Mouse (Mus musculus) fat pad, adult 2 months (tissue): Measurements from ENCODE around the gene Phf14.
"Not testable (repeated sequence)": the region's sequence is repeated elsewhere in the genome, so short reads cannot be mapped to it uniquely, and the experiment has no call there.

Experiments
- DNase-seq: peaks from one replicate; pipeline ENCODE4 v3.0.0-alpha.2; 2011; ENCODE audit warnings: low read depth, low spot score; ENCODE audit errors: extremely low read depth

The Phf14 gene

DNA sequence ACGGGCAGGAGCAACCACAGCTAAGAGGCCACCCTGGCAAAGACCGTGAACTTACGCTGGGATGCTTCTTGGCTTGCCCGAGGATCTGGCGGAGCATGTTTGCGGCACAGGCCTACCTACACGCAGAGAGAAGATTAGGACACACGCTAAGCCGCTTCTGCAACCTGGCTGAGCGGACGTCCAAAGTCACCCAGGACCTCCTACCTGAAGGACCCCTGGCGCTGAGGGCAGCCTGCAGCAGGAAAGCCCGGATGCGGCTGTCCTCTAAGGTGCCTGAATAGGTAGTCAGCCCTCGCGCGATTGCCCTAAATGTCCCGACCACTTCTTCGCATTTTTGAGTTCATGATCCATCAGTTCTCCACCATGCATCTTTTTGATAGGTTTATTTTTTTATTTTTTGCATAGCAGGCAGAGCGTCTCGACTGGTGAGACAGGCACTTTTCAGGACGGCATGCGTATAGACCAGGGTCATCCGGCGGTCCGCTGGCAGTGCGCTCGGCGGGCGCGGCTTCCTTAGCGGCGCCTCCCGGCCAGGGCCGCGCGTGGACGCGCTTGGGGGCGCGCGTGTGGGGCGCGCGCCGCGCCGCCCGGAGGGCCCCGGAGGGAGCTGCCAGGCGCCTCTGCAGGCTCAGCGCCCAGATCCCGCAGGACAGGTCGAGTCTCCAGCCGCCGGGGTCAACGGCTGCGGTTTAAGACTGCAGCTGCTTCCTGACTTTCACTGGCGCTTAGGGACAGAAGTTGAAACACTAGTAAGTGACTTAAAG is at the start of gene Phf14, which contains the start of gene Ndufa4:
Gene Phf14, plus strand, starts transcription at position 541 of the 764 bp plus-strand sequence.
Gene Ndufa4, minus strand, starts transcription at position 229 of the 764 bp plus-strand sequence.
- peak; percentile 73 for DNase-seq

- not testable (repeated sequence) for DNase-seq
Observed at GRCm38 (mm10) chr6:11875364-11875763, 32.2 kb upstream of the Phf14 start.

DNA sequence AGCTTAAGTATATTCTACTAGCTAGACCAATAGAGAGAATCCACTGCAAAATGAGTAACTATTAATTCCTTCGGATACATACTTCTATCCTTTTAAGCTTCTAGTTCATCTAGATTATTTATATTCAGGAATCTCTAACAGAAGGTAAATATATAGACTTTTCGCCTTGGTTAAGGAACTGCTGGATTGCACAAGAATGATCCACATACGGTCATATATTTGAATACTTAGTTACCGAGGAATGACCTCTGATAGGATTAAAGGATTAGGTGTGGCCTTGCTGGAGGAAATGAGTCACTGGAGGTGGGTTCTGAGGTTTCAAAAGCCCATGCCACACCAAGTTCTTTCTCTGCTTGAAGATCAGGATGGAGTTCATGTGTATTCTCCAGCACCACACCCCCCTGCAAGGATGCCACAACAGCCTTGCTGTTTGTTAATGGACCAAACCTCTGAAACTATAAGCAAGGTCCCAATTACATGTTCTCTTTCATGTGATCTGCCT is 6.7 kb upstream of the Phf14 start:
- DNase-seq = no peak

DNA sequence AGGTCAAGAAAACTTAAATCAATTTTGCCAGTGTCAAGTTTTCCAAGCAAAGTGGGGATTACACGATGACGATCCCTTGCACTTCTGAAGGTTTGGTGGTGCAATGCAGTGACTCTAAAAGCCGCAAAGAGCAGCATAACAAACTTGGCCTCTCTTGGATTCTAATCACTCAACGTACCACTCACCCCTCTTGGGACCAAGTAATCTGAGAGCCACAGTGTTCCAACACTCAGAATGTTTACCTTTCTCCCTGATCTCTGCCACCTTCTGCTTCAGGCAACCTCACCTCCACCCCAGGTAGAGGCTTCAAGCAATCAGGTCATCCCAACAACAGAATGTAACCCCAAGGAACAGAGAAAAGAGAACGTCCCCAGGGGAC is 730 bp upstream of the Phf14 start:
- DNase-seq = no peak

DNA sequence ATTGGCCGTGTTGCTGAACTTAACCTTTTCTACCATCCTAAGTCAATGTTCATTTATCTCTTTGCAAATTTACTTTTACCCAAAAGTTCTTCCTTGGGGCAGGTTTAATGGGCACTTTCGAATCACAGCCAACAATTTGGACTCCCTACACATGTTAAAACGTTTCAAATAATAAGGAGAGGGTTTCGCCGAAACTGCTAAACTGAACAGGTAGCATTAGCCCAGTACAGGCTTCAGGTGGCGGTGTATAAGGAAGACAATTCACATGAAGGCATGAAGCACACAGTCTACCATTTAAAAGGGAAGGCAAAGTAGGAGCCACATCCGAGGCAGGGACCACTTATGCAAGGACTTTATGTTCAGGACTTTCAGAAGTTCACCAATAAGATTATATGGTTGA is 561 bp downstream of the Phf14 start:
- DNase-seq = no peak

DNA sequence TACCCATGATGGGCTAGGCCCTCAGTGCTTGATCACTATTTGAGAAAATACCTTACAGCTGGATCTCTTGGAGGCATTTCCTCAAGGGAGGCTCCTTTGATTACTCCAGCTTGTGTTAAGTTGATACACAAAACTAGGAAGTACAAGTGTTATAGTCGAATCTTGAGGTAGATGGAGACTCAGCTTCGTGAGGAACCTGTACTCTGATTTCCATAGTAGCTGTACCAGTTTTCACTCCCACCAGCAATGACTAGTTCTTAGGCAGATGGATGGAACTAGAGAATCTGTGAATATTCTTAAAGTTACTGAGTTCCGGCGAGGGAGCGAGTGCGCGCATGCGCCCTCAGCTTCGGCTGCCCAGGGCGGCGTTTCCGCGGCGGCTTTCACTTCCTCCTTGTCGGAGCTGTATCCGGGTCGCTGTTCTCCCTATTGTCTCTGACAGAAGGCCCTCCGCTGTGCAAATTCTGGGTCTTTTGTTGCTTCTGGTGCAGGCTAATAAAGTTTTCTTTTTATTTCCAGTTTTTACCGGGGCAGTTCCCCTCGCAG is 18.0 kb downstream of the Phf14 start:
- DNase-seq = no peak

GRCm38 (mm10) chr6:11926082-11926595 is 18.5 kb downstream of the Phf14 start:
- DNase-seq = no peak

DNA sequence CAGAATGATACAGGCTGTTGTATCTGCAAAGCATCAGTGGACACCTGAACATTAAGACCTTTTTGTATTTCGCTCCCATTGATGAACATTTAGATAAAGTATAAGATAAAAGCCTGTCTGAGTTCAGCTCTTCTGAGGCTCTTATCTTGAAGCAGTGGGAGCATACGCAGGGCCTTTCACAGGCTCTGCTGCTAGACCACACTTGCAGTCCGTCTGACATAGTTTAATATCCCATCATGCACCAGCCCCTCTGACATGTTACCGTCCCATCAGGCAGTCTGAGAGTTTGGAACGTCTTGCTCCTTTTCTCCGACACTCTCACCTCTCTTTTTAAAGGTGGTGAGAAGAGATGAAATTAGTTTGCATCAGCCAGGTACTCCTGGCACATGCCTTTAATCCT is 19.9 kb downstream of the Phf14 start:
- no peak for DNase-seq

DNA sequence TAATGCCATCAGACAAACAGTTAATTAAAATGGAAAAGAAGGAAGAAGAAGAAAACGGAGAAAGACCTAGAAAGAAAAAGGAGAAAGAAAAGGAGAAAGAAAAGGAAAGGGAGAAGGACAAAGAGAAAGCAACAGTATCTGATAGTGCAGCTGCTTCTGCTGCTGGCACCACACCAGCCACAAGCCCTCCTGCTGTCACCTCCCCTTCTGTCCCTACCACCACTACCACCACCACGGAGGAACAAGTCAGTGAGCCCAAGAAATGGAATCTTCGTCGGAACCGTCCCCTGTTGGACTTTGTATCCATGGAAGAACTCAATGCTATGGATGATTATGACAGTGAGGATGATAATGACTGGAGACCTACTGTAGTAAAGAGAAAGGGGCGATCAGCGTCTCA is 25.8 kb downstream of the Phf14 start:
- DNase-seq = no peak

DNA sequence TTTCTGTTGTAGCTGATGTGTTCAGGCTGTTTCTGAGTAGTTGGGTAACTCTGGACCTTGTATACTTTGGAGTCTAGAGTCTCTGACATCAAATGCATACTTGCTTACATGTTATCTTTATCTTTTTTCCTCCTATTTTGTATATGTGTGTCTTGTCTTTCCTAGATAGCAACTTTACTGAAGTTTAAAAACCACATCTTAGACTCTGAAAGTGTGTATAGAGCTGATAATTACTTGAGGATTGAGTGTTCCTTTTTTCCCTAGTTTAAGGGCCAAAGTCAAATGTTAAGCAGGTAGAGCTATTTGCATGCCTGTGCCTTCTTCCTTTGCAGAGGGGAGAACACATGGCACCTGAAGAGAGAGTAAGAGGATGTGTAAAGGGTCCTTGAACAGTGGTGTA is 33.3 kb downstream of the Phf14 start:
- DNase-seq = no peak

DNA sequence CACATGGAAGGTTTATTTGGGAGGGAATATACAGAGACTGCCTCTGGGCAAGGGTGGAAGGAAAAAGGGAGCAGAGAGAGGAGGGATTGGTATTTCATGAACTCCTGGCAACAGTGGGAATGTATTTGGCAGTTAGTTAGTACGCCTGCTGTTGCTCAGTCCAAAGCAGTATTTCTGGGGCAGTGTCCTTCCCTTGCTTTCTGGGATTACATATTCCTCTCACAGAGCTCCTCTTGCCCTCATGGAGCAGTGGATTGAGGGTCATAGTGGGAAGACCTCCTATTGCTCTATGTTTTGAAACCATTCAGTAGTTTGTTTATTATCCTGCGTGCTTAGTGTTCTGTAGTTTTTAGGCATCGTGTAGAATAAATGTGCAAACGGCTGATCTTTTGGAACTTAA is 34.5 kb downstream of the Phf14 start:
- DNase-seq = no peak

- DNase-seq = no peak
Observed at GRCm38 (mm10) chr6:11948100-11948499, 40.5 kb downstream of the Phf14 start.

DNA sequence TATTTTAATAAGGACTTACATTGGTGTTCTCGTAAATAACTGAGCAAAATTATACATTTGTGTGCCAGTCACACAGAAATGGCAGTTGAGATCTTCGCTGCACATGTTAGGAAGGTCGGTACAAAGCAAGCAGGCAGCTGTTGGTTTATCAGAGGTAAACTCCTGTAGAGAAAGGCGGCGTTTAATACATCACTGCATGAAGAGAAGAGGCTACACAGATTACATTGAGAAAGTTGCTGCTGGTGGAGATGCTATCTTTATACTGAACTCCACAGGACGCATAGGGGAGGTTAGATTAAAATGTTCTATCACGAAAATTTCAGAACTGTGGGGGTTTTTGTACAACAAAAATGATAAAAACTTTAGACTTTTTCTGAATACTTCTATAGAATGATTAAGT is 52.6 kb downstream of the Phf14 start:
- DNase-seq = no peak

- no peak for DNase-seq
Observed at GRCm38 (mm10) chr6:11993782-11994181, 86.2 kb downstream of the Phf14 start.

- no peak for DNase-seq
Observed at GRCm38 (mm10) chr6:11998576-11998975, 91.0 kb downstream of the Phf14 start.

DNA sequence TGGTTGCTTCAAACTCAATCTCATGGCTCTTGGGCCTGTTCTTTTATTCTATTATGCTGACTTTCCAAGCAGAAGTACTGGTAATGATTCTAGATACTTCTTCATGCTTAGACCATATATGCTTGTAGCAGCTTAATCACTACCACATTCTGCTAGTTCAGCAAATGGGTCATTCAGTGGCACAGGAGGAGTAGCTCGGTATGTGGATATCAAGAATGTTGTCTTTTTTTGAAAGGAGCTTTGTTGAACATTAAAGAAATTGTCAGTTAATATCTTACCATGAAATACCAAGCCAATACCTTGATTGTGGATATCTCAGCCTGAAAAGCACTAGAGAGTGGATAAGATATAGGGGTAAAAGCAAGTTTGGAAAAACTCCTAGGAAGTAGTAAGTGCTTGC is 91.9 kb downstream of the Phf14 start:
- DNase-seq = no peak

- DNase-seq = no peak
Observed at GRCm38 (mm10) chr6:12005455-12005854, 97.8 kb downstream of the Phf14 start.

DNA sequence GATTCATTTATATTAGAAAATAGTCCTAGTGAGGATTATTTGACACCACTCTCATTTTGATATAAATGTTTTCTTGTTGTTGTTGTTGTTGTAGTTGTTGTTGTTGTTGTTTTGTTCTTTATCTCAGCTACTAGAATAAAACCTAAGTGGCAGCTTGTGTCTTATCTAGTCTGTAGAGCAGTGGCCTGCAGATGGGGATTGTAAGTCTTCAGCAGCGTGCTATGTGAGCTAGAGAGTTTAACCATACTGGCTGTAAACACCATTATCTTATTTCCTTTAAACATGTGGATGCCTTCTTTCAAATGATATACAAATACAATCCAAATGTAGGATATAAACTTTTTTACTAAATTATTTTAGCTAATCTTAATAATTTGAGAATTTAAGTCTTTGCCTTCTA is 98.4 kb downstream of the Phf14 start:
- DNase-seq = no peak

- DNase-seq = no peak
Observed at GRCm38 (mm10) chr6:12012103-12012502, 104.5 kb downstream of the Phf14 start.

- DNase-seq = no peak
Observed at GRCm38 (mm10) chr6:12014035-12014434, 106.4 kb downstream of the Phf14 start.

DNA sequence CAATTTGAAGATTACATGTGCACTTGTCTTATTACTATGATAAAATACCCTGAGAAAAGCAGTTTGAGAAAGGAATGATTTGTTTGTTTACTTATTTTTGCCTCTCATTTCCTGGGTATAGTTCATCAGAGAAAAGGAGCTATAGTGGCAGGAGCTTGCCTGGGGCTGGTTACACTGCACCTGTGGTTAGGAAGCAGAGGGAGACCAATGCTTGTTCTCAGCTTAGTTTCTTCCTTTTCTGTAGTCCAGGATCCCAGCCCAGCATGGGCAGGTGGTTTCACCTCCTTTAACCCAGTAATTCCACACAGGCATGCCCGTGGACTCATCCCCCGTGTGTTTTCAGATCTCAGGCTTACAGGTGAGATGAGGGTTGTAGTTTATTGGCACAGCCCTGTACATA is 107.1 kb downstream of the Phf14 start:
- no peak for DNase-seq

DNA sequence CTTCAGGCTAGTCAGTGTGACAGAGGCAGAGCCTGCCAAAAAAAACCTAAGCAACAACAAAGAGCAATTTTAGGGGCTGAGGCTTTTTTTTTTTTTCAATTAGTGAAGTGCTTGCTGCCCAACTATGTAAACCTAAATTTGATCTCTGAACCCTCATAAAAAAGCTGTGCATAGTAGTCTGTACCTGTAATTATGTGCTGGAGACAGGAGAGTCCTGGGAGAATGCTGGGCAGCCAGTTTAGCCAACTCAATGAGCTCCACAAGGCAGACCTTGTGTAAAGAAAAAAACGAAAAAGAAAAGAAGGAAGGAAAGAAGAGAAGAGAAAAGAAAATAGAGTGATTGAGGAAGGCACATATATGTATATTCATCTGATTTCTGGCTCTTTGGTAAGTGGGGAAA is 112.1 kb downstream of the Phf14 start:
- DNase-seq = no peak
